Mouse (Mus musculus): ENCODE data around the gene Rnf144b. TPM values are rescaled to one million over a fixed set of nuclear protein-coding genes. Genes with fewer than 3 reads are reported as not detected.

Gene Rnf144b
- polyA plus RNA-seq, 1 experiment = 2.2 TPM

- TF ChIP-seq POLR2A (IDR thresholded peaks at IDR 0.05; ENCODE audit: borderline replicate concordance, extremely low read depth, insufficient read depth, insufficient read length, poor library complexity, severe bottlenecking) (no peak), CTCF (IDR thresholded peaks at IDR 0.05; ENCODE audit: borderline replicate concordance, extremely low read depth, insufficient read depth, insufficient read length) (no peak)
Measured at GRCm38 (mm10) chr13:47154866-47155265, 32.4 kb downstream of the Rnf144b start.

GRCm38 (mm10) chr13:47156841-47157240 is 34.4 kb downstream of the Rnf144b start:
- TF ChIP-seq POLR2A (IDR thresholded peaks at IDR 0.05; ENCODE audit: borderline replicate concordance, extremely low read depth, insufficient read depth, insufficient read length, poor library complexity, severe bottlenecking) = no peak
- TF ChIP-seq CTCF (IDR thresholded peaks at IDR 0.05; ENCODE audit: borderline replicate concordance, extremely low read depth, insufficient read depth, insufficient read length) = no peak

More at GRCm38 (mm10) chr13:47154866-47155265, 32.4 kb downstream of the Rnf144b start:
- DNase-seq (ENCODE audit: low read depth) = no peak

GRCm38 (mm10) chr13:47162001-47162400 is 39.5 kb downstream of the Rnf144b start:
- TF ChIP-seq CTCF (IDR thresholded peaks at IDR 0.05; ENCODE audit: borderline replicate concordance, extremely low read depth, insufficient read depth, insufficient read length) (no peak), POLR2A (IDR thresholded peaks at IDR 0.05; ENCODE audit: borderline replicate concordance, extremely low read depth, insufficient read depth, insufficient read length, poor library complexity, severe bottlenecking) (no peak)
- no peak for DNase-seq (ENCODE audit: low read depth)

More at GRCm38 (mm10) chr13:47156841-47157240, 34.4 kb downstream of the Rnf144b start:
- DNase-seq (ENCODE audit: low read depth) = no peak

- no peak for TF ChIP-seq POLR2A (IDR thresholded peaks at IDR 0.05; ENCODE audit: borderline replicate concordance, extremely low read depth, insufficient read depth, insufficient read length, poor library complexity, severe bottlenecking)
- TF ChIP-seq CTCF (IDR thresholded peaks at IDR 0.05; ENCODE audit: borderline replicate concordance, extremely low read depth, insufficient read depth, insufficient read length) = no peak
Measured at GRCm38 (mm10) chr13:47164732-47165131, 42.3 kb downstream of the Rnf144b start.

GRCm38 (mm10) chr13:47165261-47165660 is 42.8 kb downstream of the Rnf144b start:
- no peak for DNase-seq (ENCODE audit: low read depth)
- TF ChIP-seq CTCF (IDR thresholded peaks at IDR 0.05; ENCODE audit: borderline replicate concordance, extremely low read depth, insufficient read depth, insufficient read length) (no peak), POLR2A (IDR thresholded peaks at IDR 0.05; ENCODE audit: borderline replicate concordance, extremely low read depth, insufficient read depth, insufficient read length, poor library complexity, severe bottlenecking) (no peak)

More at GRCm38 (mm10) chr13:47164732-47165131, 42.3 kb downstream of the Rnf144b start:
- no peak for DNase-seq (ENCODE audit: low read depth)

GRCm38 (mm10) chr13:47168484-47168883 is 46.0 kb downstream of the Rnf144b start:
- no peak for TF ChIP-seq CTCF (IDR thresholded peaks at IDR 0.05; ENCODE audit: borderline replicate concordance, extremely low read depth, insufficient read depth, insufficient read length)
- no peak for TF ChIP-seq POLR2A (IDR thresholded peaks at IDR 0.05; ENCODE audit: borderline replicate concordance, extremely low read depth, insufficient read depth, insufficient read length, poor library complexity, severe bottlenecking)
- DNase-seq (ENCODE audit: low read depth) = no peak

- DNase-seq (ENCODE audit: low read depth) = no peak
- TF ChIP-seq CTCF (IDR thresholded peaks at IDR 0.05; ENCODE audit: borderline replicate concordance, extremely low read depth, insufficient read depth, insufficient read length) = no peak
Measured at GRCm38 (mm10) chr13:47170026-47170425, 47.6 kb downstream of the Rnf144b start.

- TF ChIP-seq POLR2A (IDR thresholded peaks at IDR 0.05; ENCODE audit: borderline replicate concordance, extremely low read depth, insufficient read depth, insufficient read length, poor library complexity, severe bottlenecking) (no peak), CTCF (IDR thresholded peaks at IDR 0.05; ENCODE audit: borderline replicate concordance, extremely low read depth, insufficient read depth, insufficient read length) (no peak)
- no peak for DNase-seq (ENCODE audit: low read depth)
Measured at GRCm38 (mm10) chr13:47170811-47171555, 48.5 kb downstream of the Rnf144b start.

- TF ChIP-seq CTCF (IDR thresholded peaks at IDR 0.05; ENCODE audit: borderline replicate concordance, extremely low read depth, insufficient read depth, insufficient read length) = no peak
- no peak for TF ChIP-seq POLR2A (IDR thresholded peaks at IDR 0.05; ENCODE audit: borderline replicate concordance, extremely low read depth, insufficient read depth, insufficient read length, poor library complexity, severe bottlenecking)
- DNase-seq (ENCODE audit: low read depth) = no peak
Measured at GRCm38 (mm10) chr13:47172891-47173290, 50.4 kb downstream of the Rnf144b start.

- no peak for DNase-seq (ENCODE audit: low read depth)
- TF ChIP-seq CTCF (IDR thresholded peaks at IDR 0.05; ENCODE audit: borderline replicate concordance, extremely low read depth, insufficient read depth, insufficient read length) (no peak), POLR2A (IDR thresholded peaks at IDR 0.05; ENCODE audit: borderline replicate concordance, extremely low read depth, insufficient read depth, insufficient read length, poor library complexity, severe bottlenecking) (no peak)
Measured at GRCm38 (mm10) chr13:47178182-47178581, 55.7 kb downstream of the Rnf144b start.

- DNase-seq (ENCODE audit: low read depth) = no peak
- no peak for TF ChIP-seq CTCF (IDR thresholded peaks at IDR 0.05; ENCODE audit: borderline replicate concordance, extremely low read depth, insufficient read depth, insufficient read length)
- TF ChIP-seq POLR2A (IDR thresholded peaks at IDR 0.05; ENCODE audit: borderline replicate concordance, extremely low read depth, insufficient read depth, insufficient read length, poor library complexity, severe bottlenecking) = no peak
Measured at GRCm38 (mm10) chr13:47180776-47181175, 58.3 kb downstream of the Rnf144b start.

GRCm38 (mm10) chr13:47182366-47182765 is 59.9 kb downstream of the Rnf144b start:
- TF ChIP-seq CTCF (IDR thresholded peaks at IDR 0.05; ENCODE audit: borderline replicate concordance, extremely low read depth, insufficient read depth, insufficient read length) (no peak), POLR2A (IDR thresholded peaks at IDR 0.05; ENCODE audit: borderline replicate concordance, extremely low read depth, insufficient read depth, insufficient read length, poor library complexity, severe bottlenecking) (no peak)
- no peak for DNase-seq (ENCODE audit: low read depth)

All from brain, embryonic 14.5 days (tissue).